Mouse (Mus musculus): Measurements from ENCODE around the gene Atp5s.

The Atp5s gene

GRCm38 (mm10) chr12:69724711-69725460 is at the start of gene Atp5s, which contains the start of gene L2hgdh:
Gene Atp5s (plus strand): TSS chr12:69724950.
Gene L2hgdh (minus strand): TSS chr12:69724873.
- peak; percentile 96 for DNase-seq (ENCODE audit: low read depth, low spot score)

- DNase-seq (ENCODE audit: low read depth, low spot score) = no peak
Measured at GRCm38 (mm10) chr12:69676157-69676556, 48.6 kb upstream of the Atp5s start.

GRCm38 (mm10) chr12:69680635-69681565 is 43.9 kb upstream of the Atp5s start:
- peak; percentile 79 for DNase-seq (ENCODE audit: low read depth, low spot score)

- DNase-seq (ENCODE audit: low read depth, low spot score) = peak; percentile 68
Measured at GRCm38 (mm10) chr12:69681566-69682061, 43.1 kb upstream of the Atp5s start, which contains the start of gene Sos2. Gene Sos2 (minus strand): TSS chr12:69681852.

- peak; percentile 85 for DNase-seq (ENCODE audit: low read depth, low spot score)
Measured at GRCm38 (mm10) chr12:69682065-69682787, 42.5 kb upstream of the Atp5s start.

- DNase-seq (ENCODE audit: low read depth, low spot score) = peak; percentile 20
Measured at GRCm38 (mm10) chr12:69682788-69683419, 41.8 kb upstream of the Atp5s start.

GRCm38 (mm10) chr12:69683537-69683936 is 41.2 kb upstream of the Atp5s start:
- DNase-seq (ENCODE audit: low read depth, low spot score) = peak; percentile 40

- no peak for DNase-seq (ENCODE audit: low read depth, low spot score)
Measured at GRCm38 (mm10) chr12:69688368-69688767, 36.4 kb upstream of the Atp5s start.

GRCm38 (mm10) chr12:69689094-69689493 is 35.7 kb upstream of the Atp5s start:
- no peak for DNase-seq (ENCODE audit: low read depth, low spot score)

GRCm38 (mm10) chr12:69690714-69691113 is 34.0 kb upstream of the Atp5s start:
- DNase-seq (ENCODE audit: low read depth, low spot score) = no peak

- no peak for DNase-seq (ENCODE audit: low read depth, low spot score)
Measured at GRCm38 (mm10) chr12:69693471-69693870, 31.3 kb upstream of the Atp5s start.

- peak; percentile 78 for DNase-seq (ENCODE audit: low read depth, low spot score)
Measured at GRCm38 (mm10) chr12:69696746-69697145, 28.0 kb upstream of the Atp5s start.

GRCm38 (mm10) chr12:69698352-69698751 is 26.4 kb upstream of the Atp5s start:
- no peak for DNase-seq (ENCODE audit: low read depth, low spot score)

GRCm38 (mm10) chr12:69704799-69705458 is 19.8 kb upstream of the Atp5s start:
- DNase-seq (ENCODE audit: low read depth, low spot score) = no peak

GRCm38 (mm10) chr12:69713628-69714027 is 11.1 kb upstream of the Atp5s start:
- no peak for DNase-seq (ENCODE audit: low read depth, low spot score)

- DNase-seq (ENCODE audit: low read depth, low spot score) = no peak
Measured at GRCm38 (mm10) chr12:69722857-69723256, 1.9 kb upstream of the Atp5s start.

GRCm38 (mm10) chr12:69723376-69723775 is 1.4 kb upstream of the Atp5s start:
- no peak for DNase-seq (ENCODE audit: low read depth, low spot score)

GRCm38 (mm10) chr12:69724018-69724710 is 586 bp upstream of the Atp5s start:
- no peak for DNase-seq (ENCODE audit: low read depth, low spot score)

GRCm38 (mm10) chr12:69729246-69729645 is 4.5 kb downstream of the Atp5s start:
- no peak for DNase-seq (ENCODE audit: low read depth, low spot score)

- no peak for DNase-seq (ENCODE audit: low read depth, low spot score)
Measured at GRCm38 (mm10) chr12:69730306-69730705, 5.6 kb downstream of the Atp5s start.
